Mouse (Mus musculus): ENCODE data around the gene Btbd11.

- TF ChIP-seq CTCF (IDR thresholded peaks at IDR 0.05; ENCODE audit: low read depth, low read length) (no peak), POLR2A (IDR thresholded peaks at IDR 0.05; ENCODE audit: insufficient read depth, low read length) (no peak), EP300 (IDR thresholded peaks at IDR 0.05; ENCODE audit: insufficient read depth, low read depth, low read length) (no peak)
Measured at GRCm38 (mm10) chr10:85598603-85599542, 212.3 kb downstream of the Btbd11 start.
